Mouse (Mus musculus): ENCODE measurements at regions not wholly inside any gene's neighbourhood (a gene's known extent, or its start where the extent isn't known, plus 50 kb on each side); places are given as distances from the start of the nearest gene placed in this dataset.

DNA sequence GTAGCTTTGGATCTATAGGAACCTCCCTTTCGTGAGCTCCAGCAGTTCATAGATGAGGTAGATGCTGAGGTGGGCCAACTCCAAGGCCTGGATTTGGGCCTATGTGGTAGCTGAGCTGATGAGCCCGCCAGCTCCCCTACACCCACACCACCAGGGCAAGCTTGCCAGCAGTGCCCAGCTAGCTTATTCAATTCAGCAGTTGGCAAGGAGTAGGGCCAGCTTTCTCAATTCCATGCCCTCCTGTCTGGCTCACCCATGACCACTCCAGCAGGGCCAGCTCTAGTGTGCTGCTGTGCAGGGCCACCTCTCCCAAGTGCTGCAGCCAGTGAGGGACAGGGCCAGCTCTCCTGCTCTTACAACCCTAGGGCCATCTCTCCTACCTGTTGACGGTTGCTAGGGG lies 97.1 kb upstream of the Tbc1d2b start:
- no peak for DNase-seq (ENCODE audit: low read depth in 2 of 2, low spot score in 2 of 2)

DNA sequence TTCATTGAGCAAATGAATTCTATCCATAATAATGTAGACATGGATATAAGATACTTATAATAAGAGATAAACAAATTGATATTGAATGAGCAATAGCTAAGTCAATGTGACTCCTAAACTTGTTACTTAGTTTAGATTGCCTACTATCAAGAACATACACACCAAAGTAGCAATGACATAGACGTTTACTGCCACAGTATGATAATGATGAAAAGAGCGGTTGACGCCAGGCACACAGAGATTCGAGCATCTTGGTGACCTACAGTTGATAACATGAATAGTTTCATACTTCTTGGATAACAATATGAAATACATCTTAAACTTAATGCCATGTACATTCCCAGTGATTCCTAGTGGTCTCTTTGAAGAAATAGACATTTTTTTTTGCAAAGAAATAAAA lies 55.9 kb upstream of the Tbc1d2b start:
- no peak for DNase-seq (ENCODE audit: low read depth in 2 of 2, low spot score in 2 of 2)

Data from CD8-positive naive resting alpha-beta T cell, adult 2 months (primary cell).